Mouse (Mus musculus): ENCODE measurements at regions not wholly inside any gene's neighbourhood (a gene's known extent, or its start where the extent isn't known, plus 50 kb on each side); places are given as distances from the start of the nearest gene placed in this dataset.
"Not testable (repeated sequence)": the region's sequence is repeated elsewhere in the genome, so short reads cannot be mapped to it uniquely, and the experiment has no call there.

DNA sequence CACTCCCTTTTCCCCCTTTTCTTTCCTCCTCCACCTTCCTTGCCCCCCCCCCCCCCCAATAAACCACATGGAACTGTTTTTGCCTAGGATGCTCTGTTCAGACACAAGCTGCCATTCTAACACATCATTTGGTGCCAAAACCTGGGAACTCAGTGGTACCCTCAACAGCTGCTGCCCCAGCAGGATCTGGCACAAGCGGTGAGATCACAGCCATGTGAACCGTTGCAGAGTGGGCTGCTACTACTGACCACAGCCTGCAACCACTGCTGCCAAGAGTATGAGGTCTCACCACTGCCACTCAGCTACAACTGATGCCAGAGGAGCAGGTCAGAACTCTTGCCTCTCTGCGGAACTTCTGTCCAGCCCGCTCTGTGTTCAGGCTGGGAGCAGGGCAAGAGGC lies 206.2 kb downstream of the Pcsk1 start:
- DNase-seq (ENCODE audit: low spot score) = no peak

DNA sequence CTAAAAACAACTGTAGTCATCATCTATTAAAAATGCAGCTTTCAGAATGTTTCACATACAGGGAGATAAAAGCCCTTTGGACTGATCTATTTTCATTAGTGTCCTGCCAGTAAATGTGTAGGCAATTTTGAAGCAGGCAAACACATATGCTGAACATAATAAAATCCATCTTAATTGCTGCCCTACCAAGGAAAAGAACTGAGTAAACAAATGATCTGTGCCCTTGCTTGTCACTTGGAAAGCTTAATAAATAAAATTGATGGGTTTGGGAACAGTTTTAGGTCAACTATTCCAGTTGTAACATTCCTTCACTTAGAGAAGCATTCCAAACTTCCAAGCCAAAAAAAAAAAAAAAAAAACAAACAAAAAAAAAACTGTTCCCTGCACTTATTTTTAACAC lies 230.2 kb downstream of the Pcsk1 start:
- no peak for DNase-seq (ENCODE audit: low spot score)

DNA sequence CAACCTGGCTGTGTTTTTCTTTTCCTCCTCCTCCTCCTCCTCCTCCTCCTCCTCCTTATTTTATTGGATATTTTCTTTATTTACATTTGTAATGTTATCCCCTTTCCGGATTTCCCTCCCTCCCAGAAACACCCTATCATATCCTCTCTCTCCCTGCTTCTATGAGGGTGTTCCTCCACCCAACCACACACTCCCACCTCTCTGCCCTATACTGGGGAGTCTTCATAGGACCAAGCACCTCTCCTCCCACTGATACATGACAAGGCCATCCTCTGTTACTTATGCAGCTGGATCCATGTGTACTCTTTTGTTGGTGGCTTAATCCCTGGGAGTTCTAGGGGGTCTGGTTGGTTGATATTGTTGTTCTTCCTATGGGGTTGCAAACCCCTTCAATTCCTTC lies 230.6 kb downstream of the Pcsk1 start:
- DNase-seq (ENCODE audit: low spot score) = no peak

DNA sequence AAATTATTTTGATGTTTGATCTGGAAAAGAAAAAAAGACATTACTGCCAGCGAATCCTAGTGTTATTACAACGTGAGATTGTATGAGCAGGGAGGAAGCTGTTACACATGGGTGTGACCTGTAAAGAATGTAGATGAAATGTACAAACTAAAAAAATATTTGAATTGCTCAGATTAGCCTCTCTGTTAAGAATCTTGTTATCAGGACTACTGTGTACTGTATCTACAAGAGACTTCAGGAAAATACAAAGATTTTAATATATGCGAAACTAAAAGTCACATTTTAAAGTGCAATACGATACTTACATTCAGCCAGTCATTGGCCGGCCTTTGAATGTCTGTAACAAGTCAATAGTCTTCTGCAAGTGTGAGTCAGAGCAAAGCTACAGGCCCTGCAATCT lies 247.4 kb downstream of the Pcsk1 start:
- no peak for DNase-seq (ENCODE audit: low spot score)

GRCm38 (mm10) chr13:75343422-75343821 lies 253.8 kb downstream of the Pcsk1 start:
- no peak for DNase-seq (ENCODE audit: low spot score)

DNA sequence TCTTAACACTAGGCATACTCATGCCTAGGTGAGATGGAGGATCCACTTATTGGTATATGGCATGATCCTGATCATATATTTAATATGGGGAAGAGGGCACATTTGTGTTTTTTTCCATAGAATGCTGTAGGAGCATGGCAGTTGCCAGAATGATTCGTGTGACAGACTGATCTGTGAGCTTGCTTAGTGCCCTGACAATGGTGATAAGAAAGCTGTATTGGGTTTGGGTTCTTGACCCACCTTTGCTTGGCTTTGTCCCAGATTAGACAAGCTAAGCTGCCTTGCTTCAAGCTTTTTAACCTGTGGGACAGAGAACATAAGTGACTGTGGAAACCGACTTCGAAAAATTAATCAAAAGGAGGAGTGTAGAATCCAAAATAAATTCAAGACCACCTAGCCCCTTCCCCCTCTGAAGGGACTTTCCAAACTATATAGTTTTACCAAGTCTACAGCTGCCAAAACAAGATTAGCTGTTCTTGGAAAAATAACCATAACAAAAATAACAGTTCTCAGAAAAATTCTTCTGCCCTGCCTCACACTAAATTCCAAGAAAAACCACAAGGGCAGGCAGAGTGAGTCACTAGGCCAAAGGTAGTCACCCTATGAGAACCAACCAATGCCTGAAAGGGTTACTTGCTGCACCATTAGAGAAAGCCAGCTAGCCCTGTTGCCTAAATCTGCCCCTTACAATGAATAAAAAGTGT lies 277.2 kb downstream of the Pcsk1 start:
- no peak for DNase-seq (ENCODE audit: low spot score)

- no peak for DNase-seq (ENCODE audit: low spot score)
Measured at GRCm38 (mm10) chr13:75368249-75368800, 278.7 kb downstream of the Pcsk1 start.

DNA sequence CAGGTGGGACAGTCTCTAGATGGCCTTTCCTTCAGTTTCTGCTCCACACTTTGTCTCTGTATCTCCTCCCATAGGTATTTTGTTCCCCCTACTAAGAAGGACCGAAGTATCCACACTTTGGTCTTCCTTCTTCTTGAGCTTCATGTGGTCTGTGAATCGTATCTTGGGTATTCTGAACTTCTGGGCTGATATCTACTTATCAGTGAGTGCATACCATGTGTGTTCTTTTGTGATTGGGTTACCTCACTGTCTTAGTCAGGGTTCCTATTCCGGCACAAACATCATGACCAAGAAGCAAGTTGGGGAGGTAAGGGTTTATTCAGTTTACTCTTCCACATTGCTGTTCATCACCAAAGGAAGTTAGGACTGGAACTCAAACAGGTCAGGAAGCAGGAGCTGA lies 287.5 kb downstream of the Pcsk1 start:
- DNase-seq (ENCODE audit: low spot score) = not testable (repeated sequence)

- DNase-seq (ENCODE audit: low spot score) = no peak
Measured at GRCm38 (mm10) chr13:75377717-75378116, 288.1 kb downstream of the Pcsk1 start.

DNA sequence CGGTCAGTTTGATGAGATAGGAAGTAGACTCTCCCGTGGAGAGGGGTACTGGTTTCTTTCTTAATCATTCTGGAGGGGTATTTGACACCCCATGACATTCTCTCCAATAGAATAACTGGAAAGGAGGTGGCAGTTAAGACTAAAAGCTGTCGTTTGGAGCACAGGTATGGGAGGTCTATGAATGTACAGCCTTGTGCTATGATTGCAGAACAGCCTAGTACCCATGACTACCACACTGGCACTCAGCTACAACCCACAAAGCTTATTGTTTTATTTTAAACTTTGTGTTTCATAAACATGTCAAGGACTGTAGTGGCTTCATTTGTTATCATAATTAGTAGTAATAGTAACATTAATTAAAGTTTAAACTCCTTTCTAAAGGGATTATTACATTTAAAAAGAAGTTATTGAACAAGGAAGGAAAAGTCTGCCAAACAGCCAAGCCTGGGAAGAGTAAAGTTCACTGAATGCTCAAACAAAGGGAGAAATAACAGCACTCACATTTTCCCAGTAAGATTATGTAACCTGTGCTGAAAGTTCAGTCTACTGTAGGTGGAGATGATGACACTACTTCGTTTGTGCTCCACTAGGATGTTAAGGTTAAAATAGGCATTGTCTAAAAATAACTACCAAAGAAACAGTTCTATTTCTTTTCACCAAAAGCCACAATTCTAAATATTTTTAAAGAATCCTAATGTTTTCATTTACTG lies 295.2 kb downstream of the Pcsk1 start:
- DNase-seq (ENCODE audit: low spot score) = no peak

- DNase-seq (ENCODE audit: low spot score) = no peak
Measured at GRCm38 (mm10) chr13:75389211-75389610, 299.6 kb downstream of the Pcsk1 start.

DNA sequence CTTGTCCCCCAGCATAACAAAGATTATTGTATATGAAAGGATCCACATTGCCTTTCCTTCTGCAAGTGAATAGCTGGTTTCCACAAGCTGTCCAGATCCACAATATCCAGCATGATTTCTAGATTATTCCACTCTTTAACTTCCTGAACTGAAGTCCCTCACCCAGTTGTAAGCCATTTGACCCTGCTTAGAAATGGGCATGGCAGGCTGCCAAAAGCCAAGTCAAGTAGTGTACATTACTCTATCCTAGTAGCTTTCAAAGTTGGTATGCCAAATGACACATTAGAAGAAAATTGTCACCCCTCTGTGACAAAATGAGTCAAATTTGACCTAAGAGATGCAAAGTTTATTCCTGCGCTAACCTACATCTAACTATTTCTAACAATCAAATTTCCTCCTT lies 300.6 kb downstream of the Pcsk1 start:
- DNase-seq (ENCODE audit: low spot score) = no peak

DNA sequence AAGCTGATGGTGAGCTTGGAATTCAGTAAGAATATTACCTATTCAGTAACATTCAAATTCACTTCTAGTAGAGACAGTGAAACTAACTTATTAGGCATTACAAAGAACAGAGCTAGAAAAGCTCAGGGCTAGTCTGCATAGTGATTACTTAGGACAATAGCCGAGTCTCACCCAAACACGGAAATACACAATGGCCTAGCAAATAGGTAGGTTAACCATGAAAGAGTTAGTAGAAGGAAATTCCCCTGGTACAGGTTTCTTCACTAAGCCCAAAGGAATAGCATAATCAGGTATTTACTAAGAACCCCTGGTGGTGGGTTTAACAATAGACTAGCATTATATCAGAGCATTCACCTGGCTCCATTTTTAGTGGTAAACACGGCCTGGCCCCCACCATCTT lies 306.7 kb upstream of the Ell2 start:
- not testable (repeated sequence) for DNase-seq (ENCODE audit: low spot score)

GRCm38 (mm10) chr13:75420726-75421125 lies 285.8 kb upstream of the Ell2 start:
- DNase-seq (ENCODE audit: low spot score) = no peak

GRCm38 (mm10) chr13:75426971-75427370 lies 279.6 kb upstream of the Ell2 start:
- DNase-seq (ENCODE audit: low spot score) = no peak

DNA sequence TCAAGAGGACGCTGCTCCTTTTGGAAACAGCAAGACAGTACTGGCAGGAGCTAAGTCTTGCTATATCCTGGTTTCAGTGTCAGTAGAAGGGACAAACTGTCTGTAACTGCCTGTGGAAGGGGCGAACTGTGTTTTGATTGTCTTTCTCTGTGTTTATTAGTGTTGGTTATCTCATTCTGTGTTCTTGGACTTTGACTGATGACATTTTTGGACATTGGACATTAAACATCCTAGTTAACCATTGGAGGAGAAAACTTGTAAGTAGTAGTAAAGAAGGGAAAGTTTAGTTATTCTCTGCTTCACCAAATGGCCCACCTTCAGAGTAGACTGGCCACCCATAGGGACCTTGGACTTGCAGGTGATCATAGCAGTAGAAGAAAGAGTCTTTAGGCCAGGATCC lies 267.4 kb upstream of the Ell2 start:
- DNase-seq (ENCODE audit: low spot score) = no peak

DNA sequence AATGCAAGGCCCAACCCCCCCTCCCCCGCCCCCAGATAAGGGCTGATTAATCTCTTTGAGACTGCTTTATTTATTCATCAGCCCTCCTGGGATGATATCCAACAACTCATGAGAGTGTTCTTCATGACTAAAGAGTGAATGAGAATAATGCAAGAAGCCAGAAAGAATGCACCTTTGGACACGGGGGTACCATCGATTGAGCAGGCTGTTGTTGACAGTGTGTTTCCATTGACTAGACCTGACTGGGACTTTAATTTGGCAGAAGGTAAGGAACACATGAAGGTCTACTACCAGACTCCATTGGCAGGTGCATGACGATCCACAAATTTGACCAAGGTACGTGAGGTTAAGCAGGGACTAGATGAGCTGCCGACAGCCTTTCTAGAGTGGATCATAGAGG lies 266.5 kb upstream of the Ell2 start:
- no peak for DNase-seq (ENCODE audit: low spot score)

DNA sequence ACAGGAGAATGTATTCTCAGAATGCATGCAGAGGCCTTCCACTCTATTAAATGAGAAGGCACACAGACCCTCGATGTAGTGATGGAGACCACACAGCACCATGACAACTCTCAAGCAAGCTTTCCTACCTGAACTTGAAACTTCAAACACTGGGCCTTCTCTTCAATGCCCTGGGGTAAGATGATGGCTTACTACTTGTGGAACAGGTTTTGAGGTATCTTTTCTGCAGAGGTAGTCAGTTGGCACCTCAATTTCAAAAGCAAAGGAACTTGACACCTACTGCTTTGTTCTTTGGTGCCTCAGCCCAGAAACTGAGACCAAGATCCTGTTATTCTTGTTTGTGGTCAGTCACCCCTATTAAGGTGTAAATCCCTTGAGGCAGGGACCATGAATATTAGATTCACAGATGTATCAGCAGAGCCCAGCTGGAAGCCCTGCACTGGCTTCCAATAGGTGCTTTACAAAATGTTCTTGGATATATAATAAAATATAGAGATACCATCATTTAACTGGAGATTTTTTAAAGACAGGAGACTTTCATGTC lies 246.2 kb upstream of the Ell2 start:
- DNase-seq (ENCODE audit: low spot score) = no peak

DNA sequence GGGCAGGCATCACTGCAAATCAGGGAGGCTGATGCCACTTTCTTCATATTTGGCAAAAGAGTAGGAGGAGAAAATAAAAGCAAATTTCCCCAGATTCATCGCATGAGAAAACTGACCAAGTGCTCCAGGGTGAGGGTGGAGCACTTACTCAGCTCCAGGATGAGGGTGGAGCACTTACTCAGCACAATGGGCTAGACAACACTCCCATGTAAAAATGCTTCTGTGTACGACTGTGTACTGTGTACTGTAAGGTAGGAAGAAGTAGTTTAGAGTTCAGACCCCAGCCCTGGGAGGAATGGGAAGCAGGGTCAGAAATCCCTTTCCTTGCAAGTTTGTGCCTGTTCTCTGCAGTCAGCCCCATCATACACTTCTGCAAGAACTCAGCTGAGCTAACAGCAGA lies 245.3 kb upstream of the Ell2 start:
- no peak for DNase-seq (ENCODE audit: low spot score)

- DNase-seq (ENCODE audit: low spot score) = no peak
Measured at GRCm38 (mm10) chr13:75467225-75467624, 239.3 kb upstream of the Ell2 start.

DNA sequence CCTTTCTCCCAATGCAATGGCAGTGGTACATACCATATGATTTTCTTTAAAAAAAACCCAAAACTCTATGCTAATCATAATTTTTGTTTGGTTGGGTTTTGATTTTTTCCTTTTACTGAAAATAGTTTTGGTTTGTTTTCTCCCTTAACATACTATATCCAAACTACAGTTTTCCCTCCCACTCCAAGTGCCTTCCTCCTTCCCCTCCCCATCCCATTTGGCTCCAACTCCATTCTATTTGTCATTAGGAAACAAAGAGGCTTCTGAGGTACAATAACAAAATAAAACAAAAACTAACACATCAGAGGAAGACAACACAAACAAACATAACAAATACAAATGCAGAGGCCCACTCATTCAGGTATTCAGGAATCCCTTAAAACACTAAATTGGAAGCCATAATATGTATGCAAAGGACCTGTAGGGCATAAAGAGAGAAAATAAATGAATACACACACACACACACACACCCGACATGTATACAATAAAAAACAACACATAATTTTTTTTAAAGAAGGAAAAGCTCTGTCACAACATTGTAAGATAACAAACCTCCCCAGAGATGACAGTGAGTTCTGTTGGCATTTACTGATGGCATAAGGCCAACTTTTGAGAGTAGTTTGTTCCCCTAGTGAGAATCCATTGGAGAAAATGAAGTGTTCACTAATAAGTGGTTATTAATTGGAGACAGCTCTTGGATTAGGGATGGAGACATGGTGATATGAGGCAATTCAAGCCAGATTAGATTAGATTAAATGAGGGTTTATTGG lies 230.5 kb upstream of the Ell2 start:
- no peak for DNase-seq (ENCODE audit: low spot score)

Measured in heart, adult 8-10 months (tissue).